Mouse (Mus musculus): ENCODE data around the gene Gm6377. TPM values are rescaled to one million over a fixed set of nuclear protein-coding genes. Genes with fewer than 3 reads are reported as not detected.

Gene Gm6377
- polyA plus RNA-seq, 1 experiment from 2014 or later, result not detected

- H3K27me3 ChIP-seq (ENCODE audit: control insufficient read depth, insufficient read depth, low read length), result no peaks in the 10 kb centered on the region
- no peak overlapping the region for H3K4me3 ChIP-seq (ENCODE audit: control insufficient read depth in 1 of 2, insufficient read depth in 1 of 2, low read depth in 1 of 2, low read length in 2 of 2)
- H3K9me3 ChIP-seq (ENCODE audit: control insufficient read depth, low read length), result no peaks in the 10 kb centered on the region
- no peak overlapping the region for H3K4me2 ChIP-seq (ENCODE audit: low read length)
- H3K36me3 ChIP-seq (ENCODE audit: control insufficient read depth, insufficient read depth, low read length), result no peaks in the 10 kb centered on the region
- no peak overlapping the region for H3K27ac ChIP-seq (replicated peaks in 1 of 2; ENCODE audit: control insufficient read depth in 1 of 2, insufficient read depth in 1 of 2, low read depth in 2 of 2, low read length in 2 of 2)
- no peaks in the 10 kb centered on the region for H3K4me1 ChIP-seq (ENCODE audit: control insufficient read depth in 2 of 2, insufficient read depth in 2 of 2, low read length in 2 of 2)
- WGBS, result 57% methylated on average over 4 of the region's 4 CpGs
- no peak for ATAC-seq (ENCODE audit: insufficient number of reproducible peaks, insufficient read depth, low FRiP score, low read depth)
- H3K9ac ChIP-seq (ENCODE audit: low read length), result no peak overlapping the region
These were observed 11.7 kb upstream of the Gm6377 start for GRCm38 (mm10) chrX:109184706-109185478.

GRCm38 (mm10) chrX:109189607-109190006, 6.9 kb upstream of the Gm6377 start:
- ATAC-seq (ENCODE audit: insufficient number of reproducible peaks, insufficient read depth, low FRiP score, low read depth), result no peak
- Histone ChIP-seq H3K36me3 (ENCODE audit: control insufficient read depth, insufficient read depth, low read length) (no peaks in the 10 kb centered on the region), H3K9ac (ENCODE audit: low read length) (no peak overlapping the region), H3K9me3 (ENCODE audit: control insufficient read depth, low read length) (no peaks in the 10 kb centered on the region), H3K4me1 (ENCODE audit: control insufficient read depth in 2 of 2, insufficient read depth in 2 of 2, low read length in 2 of 2) (no peaks in the 10 kb centered on the region), H3K27me3 (ENCODE audit: control insufficient read depth, insufficient read depth, low read length) (no peaks in the 10 kb centered on the region), H3K27ac (replicated peaks in 1 of 2; ENCODE audit: control insufficient read depth in 1 of 2, insufficient read depth in 1 of 2, low read depth in 2 of 2, low read length in 2 of 2) (no peak overlapping the region), H3K4me3 (ENCODE audit: control insufficient read depth in 1 of 2, insufficient read depth in 1 of 2, low read depth in 1 of 2, low read length in 2 of 2) (no peak overlapping the region), H3K4me2 (ENCODE audit: low read length) (no peak overlapping the region)
- 75% methylated on average over 4 of the region's 4 CpGs for WGBS

GRCm38 (mm10) chrX:109190969-109191368, 5.6 kb upstream of the Gm6377 start:
- no peaks in the 10 kb centered on the region for H3K36me3 ChIP-seq (ENCODE audit: control insufficient read depth, insufficient read depth, low read length)
- WGBS, result 57% methylated on average over 4 of the region's 4 CpGs
- ATAC-seq (ENCODE audit: insufficient number of reproducible peaks, insufficient read depth, low FRiP score, low read depth), result no peak; the same call in 1 of the 2 replicates

GRCm38 (mm10) chrX:109191436-109191835, 5.1 kb upstream of the Gm6377 start:
- Histone ChIP-seq H3K9ac (ENCODE audit: low read length) (no peak overlapping the region), H3K27ac (replicated peaks in 1 of 2; ENCODE audit: control insufficient read depth in 1 of 2, insufficient read depth in 1 of 2, low read depth in 2 of 2, low read length in 2 of 2) (peak overlapping the region; percentile 33 to 73; a peak in 2 of 4 replicates), H3K4me1 (ENCODE audit: control insufficient read depth in 2 of 2, insufficient read depth in 2 of 2, low read length in 2 of 2) (no peaks in the 10 kb centered on the region), H3K4me2 (ENCODE audit: low read length) (no peak overlapping the region), H3K4me3 (ENCODE audit: control insufficient read depth in 1 of 2, insufficient read depth in 1 of 2, low read depth in 1 of 2, low read length in 2 of 2) (no peak overlapping the region), H3K9me3 (ENCODE audit: control insufficient read depth, low read length) (no peaks in the 10 kb centered on the region), H3K36me3 (ENCODE audit: control insufficient read depth, insufficient read depth, low read length) (no peaks in the 10 kb centered on the region), H3K27me3 (ENCODE audit: control insufficient read depth, insufficient read depth, low read length) (no peaks in the 10 kb centered on the region)
- ATAC-seq (ENCODE audit: insufficient number of reproducible peaks, insufficient read depth, low FRiP score, low read depth), result peak; percentile 59
- WGBS, result 57% methylated on average over 4 of the region's 4 CpGs

More at GRCm38 (mm10) chrX:109190969-109191368, 5.6 kb upstream of the Gm6377 start:
- peak overlapping the region; percentile 33 to 73; a peak in 3 of 4 replicates for H3K27ac ChIP-seq (replicated peaks in 1 of 2; ENCODE audit: control insufficient read depth in 1 of 2, insufficient read depth in 1 of 2, low read depth in 2 of 2, low read length in 2 of 2)
- H3K4me3 ChIP-seq (ENCODE audit: control insufficient read depth in 1 of 2, insufficient read depth in 1 of 2, low read depth in 1 of 2, low read length in 2 of 2), result no peak overlapping the region
- H3K27me3 ChIP-seq (ENCODE audit: control insufficient read depth, insufficient read depth, low read length), result no peaks in the 10 kb centered on the region
- H3K9ac ChIP-seq (ENCODE audit: low read length), result no peak overlapping the region
- H3K4me2 ChIP-seq (ENCODE audit: low read length), result no peak overlapping the region
- no peaks in the 10 kb centered on the region for H3K9me3 ChIP-seq (ENCODE audit: control insufficient read depth, low read length)
- no peaks in the 10 kb centered on the region for H3K4me1 ChIP-seq (ENCODE audit: control insufficient read depth in 2 of 2, insufficient read depth in 2 of 2, low read length in 2 of 2)

GRCm38 (mm10) chrX:109207843-109208242, 11.3 kb downstream of the Gm6377 start:
- no peak overlapping the region for H3K4me2 ChIP-seq (ENCODE audit: low read length)
- H3K36me3 ChIP-seq (ENCODE audit: control insufficient read depth, insufficient read depth, low read length), result no peaks in the 10 kb centered on the region
- ATAC-seq (ENCODE audit: insufficient number of reproducible peaks, insufficient read depth, low FRiP score, low read depth), result no peak
- H3K9ac ChIP-seq (ENCODE audit: low read length), result no peak overlapping the region
- no peaks in the 10 kb centered on the region for H3K9me3 ChIP-seq (ENCODE audit: control insufficient read depth, low read length)
- H3K4me1 ChIP-seq (ENCODE audit: control insufficient read depth in 2 of 2, insufficient read depth in 2 of 2, low read length in 2 of 2), result no peaks in the 10 kb centered on the region
- no peak overlapping the region for H3K4me3 ChIP-seq (ENCODE audit: control insufficient read depth in 1 of 2, insufficient read depth in 1 of 2, low read depth in 1 of 2, low read length in 2 of 2)
- H3K27me3 ChIP-seq (ENCODE audit: control insufficient read depth, insufficient read depth, low read length), result no peaks in the 10 kb centered on the region
- no peak overlapping the region for H3K27ac ChIP-seq (replicated peaks in 1 of 2; ENCODE audit: control insufficient read depth in 1 of 2, insufficient read depth in 1 of 2, low read depth in 2 of 2, low read length in 2 of 2)

- no peaks in the 10 kb centered on the region for H3K4me1 ChIP-seq (ENCODE audit: control insufficient read depth in 2 of 2, insufficient read depth in 2 of 2, low read length in 2 of 2)
- no peaks in the 10 kb centered on the region for H3K9me3 ChIP-seq (ENCODE audit: control insufficient read depth, low read length)
- H3K36me3 ChIP-seq (ENCODE audit: control insufficient read depth, insufficient read depth, low read length), result no peaks in the 10 kb centered on the region
- no peak overlapping the region for H3K4me3 ChIP-seq (ENCODE audit: control insufficient read depth in 1 of 2, insufficient read depth in 1 of 2, low read depth in 1 of 2, low read length in 2 of 2)
- H3K27me3 ChIP-seq (ENCODE audit: control insufficient read depth, insufficient read depth, low read length), result no peaks in the 10 kb centered on the region
- no peak for ATAC-seq (ENCODE audit: insufficient number of reproducible peaks, insufficient read depth, low FRiP score, low read depth)
- no peak overlapping the region for H3K27ac ChIP-seq (replicated peaks in 1 of 2; ENCODE audit: control insufficient read depth in 1 of 2, insufficient read depth in 1 of 2, low read depth in 2 of 2, low read length in 2 of 2)
- no peak overlapping the region for H3K9ac ChIP-seq (ENCODE audit: low read length)
- 76% methylated on average over 1 of the region's 1 CpGs for WGBS
- no peak overlapping the region for H3K4me2 ChIP-seq (ENCODE audit: low read length)
These were observed 32.2 kb downstream of the Gm6377 start for GRCm38 (mm10) chrX:109228720-109229119.

GRCm38 (mm10) chrX:109235383-109236036, 39.0 kb downstream of the Gm6377 start:
- no peak overlapping the region for H3K4me2 ChIP-seq (ENCODE audit: low read length)
- 86% methylated on average over 3 of the region's 3 CpGs for WGBS
- no peak for ATAC-seq (ENCODE audit: insufficient number of reproducible peaks, insufficient read depth, low FRiP score, low read depth)
- no peaks in the 10 kb centered on the region for H3K4me1 ChIP-seq (ENCODE audit: control insufficient read depth in 2 of 2, insufficient read depth in 2 of 2, low read length in 2 of 2)
- H3K4me3 ChIP-seq (ENCODE audit: control insufficient read depth in 1 of 2, insufficient read depth in 1 of 2, low read depth in 1 of 2, low read length in 2 of 2), result no peak overlapping the region
- no peaks in the 10 kb centered on the region for H3K36me3 ChIP-seq (ENCODE audit: control insufficient read depth, insufficient read depth, low read length)
- no peak overlapping the region for H3K27ac ChIP-seq (replicated peaks in 1 of 2; ENCODE audit: control insufficient read depth in 1 of 2, insufficient read depth in 1 of 2, low read depth in 2 of 2, low read length in 2 of 2)
- no peaks in the 10 kb centered on the region for H3K27me3 ChIP-seq (ENCODE audit: control insufficient read depth, insufficient read depth, low read length)
- H3K9ac ChIP-seq (ENCODE audit: low read length), result no peak overlapping the region
- no peaks in the 10 kb centered on the region for H3K9me3 ChIP-seq (ENCODE audit: control insufficient read depth, low read length)
